Mouse (Mus musculus): ENCODE results near the gene Tmem59l. TPM values are rescaled to one million over a fixed set of nuclear protein-coding genes. Genes with fewer than 3 reads are reported as not detected.

Gene Tmem59l
- polyA plus RNA-seq, 1 experiment from 2014 or later = 2.4 TPM

DNA sequence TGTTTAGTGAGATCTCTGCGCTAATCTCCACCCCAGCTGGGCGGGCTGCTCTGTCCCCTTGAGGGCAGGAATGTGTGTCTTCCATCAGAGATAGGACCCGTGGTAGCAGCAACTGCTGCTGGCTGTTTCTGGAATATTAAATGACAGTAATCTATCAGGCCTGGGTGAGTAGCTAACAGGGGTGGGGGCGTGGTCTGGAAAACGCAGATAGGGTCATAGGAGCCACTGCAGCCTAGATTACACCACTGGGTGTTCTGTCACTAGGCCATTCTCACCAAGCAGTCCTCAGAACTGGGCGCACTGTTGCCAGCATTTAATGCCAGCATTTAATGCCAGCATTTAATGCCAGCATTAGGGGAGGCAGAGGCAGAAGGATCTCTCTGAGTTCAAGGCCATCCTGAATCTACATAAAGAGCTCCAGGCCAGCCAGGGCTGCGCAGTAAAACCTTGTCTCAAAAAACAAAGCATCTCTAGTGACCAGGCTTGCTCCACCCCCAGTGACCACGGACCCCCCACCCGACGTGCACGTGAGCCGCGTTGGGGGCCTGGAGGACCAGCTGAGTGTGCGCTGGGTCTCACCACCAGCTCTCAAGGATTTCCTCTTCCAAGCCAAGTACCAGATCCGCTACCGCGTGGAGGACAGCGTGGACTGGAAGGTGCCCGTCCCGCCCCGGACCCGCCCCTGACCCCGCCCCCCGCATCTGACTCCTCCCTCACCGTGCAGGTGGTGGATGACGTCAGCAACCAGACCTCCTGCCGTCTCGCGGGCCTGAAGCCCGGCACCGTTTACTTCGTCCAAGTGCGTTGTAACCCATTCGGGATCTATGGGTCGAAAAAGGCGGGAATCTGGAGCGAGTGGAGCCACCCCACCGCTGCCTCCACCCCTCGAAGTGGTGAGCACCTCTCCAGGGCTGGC, 13.5 kb upstream of the Tmem59l start:
- H3K27me3 ChIP-seq (replicated peaks; ENCODE audit: control insufficient read depth, insufficient read depth, low read length) = peaks cover 56% of the 10 kb centered on the region
- no peaks in the 10 kb centered on the region; the same call in 1 of the 2 replicates for H3K4me1 ChIP-seq (replicated peaks; ENCODE audit: control insufficient read depth, insufficient read depth, low read length)
- 8% methylated on average over 39 of the region's 39 CpGs for WGBS
- no peak for TF ChIP-seq CTCF (IDR thresholded peaks at IDR 0.05; ENCODE audit: low read depth)
- H3K9me3 ChIP-seq (ENCODE audit: control insufficient read depth) = no peaks in the 10 kb centered on the region
- no peak overlapping the region for H3K9ac ChIP-seq (ENCODE audit: low read depth, low read length)
- no peak overlapping the region for H3K27ac ChIP-seq (ENCODE audit: low read depth, low read length)
- 0 out of 2 replicates have a peak, but pooled peaks cover 11% of the 10 kb centered on the region for H3K36me3 ChIP-seq (ENCODE audit: control insufficient read depth, insufficient read depth)
- H3K4me3 ChIP-seq (ENCODE audit: low read depth, low read length) = no peak overlapping the region
- no peak for ATAC-seq
- peak overlapping the region; percentile 50 for H3K4me2 ChIP-seq (replicated peaks; ENCODE audit: low read depth)

- no peaks in the 10 kb centered on the region for H3K9me3 ChIP-seq (ENCODE audit: control insufficient read depth)
- ATAC-seq = no peak
- H3K27ac ChIP-seq (ENCODE audit: low read depth, low read length) = no peak overlapping the region
- H3K27me3 ChIP-seq (replicated peaks; ENCODE audit: control insufficient read depth, insufficient read depth, low read length) = peaks cover 92% of the 10 kb centered on the region
- TF ChIP-seq CTCF (IDR thresholded peaks at IDR 0.05; ENCODE audit: low read depth) = no peak
- no peak overlapping the region for H3K9ac ChIP-seq (ENCODE audit: low read depth, low read length)
- H3K4me2 ChIP-seq (replicated peaks; ENCODE audit: low read depth) = no peak overlapping the region
- WGBS = 13% methylated on average over 11 of the region's 12 CpGs
- no peaks in the 10 kb centered on the region for H3K36me3 ChIP-seq (ENCODE audit: control insufficient read depth, insufficient read depth)
- H3K4me3 ChIP-seq (ENCODE audit: low read depth, low read length) = no peak overlapping the region
- H3K4me1 ChIP-seq (replicated peaks; ENCODE audit: control insufficient read depth, insufficient read depth, low read length) = no peaks in the 10 kb centered on the region
Measured at GRCm38 (mm10) chr8:70495771-70496062, 8.6 kb upstream of the Tmem59l start.

GRCm38 (mm10) chr8:70495001-70495770, 8.0 kb upstream of the Tmem59l start:
- no peak overlapping the region for H3K9ac ChIP-seq (ENCODE audit: low read depth, low read length)
- peaks cover 94% of the 10 kb centered on the region for H3K27me3 ChIP-seq (replicated peaks; ENCODE audit: control insufficient read depth, insufficient read depth, low read length)
- no peak for ATAC-seq
- H3K4me2 ChIP-seq (replicated peaks; ENCODE audit: low read depth) = no peak overlapping the region
- no peaks in the 10 kb centered on the region for H3K36me3 ChIP-seq (ENCODE audit: control insufficient read depth, insufficient read depth)
- WGBS = 8% methylated on average over 19 of the region's 21 CpGs
- H3K9me3 ChIP-seq (ENCODE audit: control insufficient read depth) = no peaks in the 10 kb centered on the region
- TF ChIP-seq CTCF (IDR thresholded peaks at IDR 0.05; ENCODE audit: low read depth) = no peak
- H3K27ac ChIP-seq (ENCODE audit: low read depth, low read length) = no peak overlapping the region
- no peaks in the 10 kb centered on the region for H3K4me1 ChIP-seq (replicated peaks; ENCODE audit: control insufficient read depth, insufficient read depth, low read length)
- no peak overlapping the region for H3K4me3 ChIP-seq (ENCODE audit: low read depth, low read length)

GRCm38 (mm10) chr8:70494416-70494945, 7.3 kb upstream of the Tmem59l start:
- H3K4me2 ChIP-seq (replicated peaks; ENCODE audit: low read depth) = no peak overlapping the region

GRCm38 (mm10) chr8:70493692-70494415, 6.7 kb upstream of the Tmem59l start:
- TF ChIP-seq CTCF (IDR thresholded peaks at IDR 0.05; ENCODE audit: low read depth) = no peak
- Histone ChIP-seq H3K27me3 (replicated peaks; ENCODE audit: control insufficient read depth, insufficient read depth, low read length) (peaks cover 95% of the 10 kb centered on the region), H3K4me3 (ENCODE audit: low read depth, low read length) (peak overlapping the region; percentile 42), H3K36me3 (ENCODE audit: control insufficient read depth, insufficient read depth) (no peaks in the 10 kb centered on the region), H3K9ac (ENCODE audit: low read depth, low read length) (no peak overlapping the region), H3K4me1 (replicated peaks; ENCODE audit: control insufficient read depth, insufficient read depth, low read length) (peaks cover 6% of the 10 kb centered on the region; the same call in 1 of the 2 replicates), H3K27ac (ENCODE audit: low read depth, low read length) (no peak overlapping the region), H3K4me2 (replicated peaks; ENCODE audit: low read depth) (peak overlapping the region; percentile 71; the same call in 1 of the 2 replicates), H3K9me3 (ENCODE audit: control insufficient read depth) (no peaks in the 10 kb centered on the region)
- ATAC-seq = no peak
- under 1% methylated on average over 46 of the region's 47 CpGs for WGBS

More at GRCm38 (mm10) chr8:70494416-70494945, 7.3 kb upstream of the Tmem59l start:
- WGBS = 4% methylated on average over 28 of the region's 28 CpGs
- Histone ChIP-seq H3K9me3 (ENCODE audit: control insufficient read depth) (no peaks in the 10 kb centered on the region), H3K27ac (ENCODE audit: low read depth, low read length) (no peak overlapping the region), H3K9ac (ENCODE audit: low read depth, low read length) (no peak overlapping the region), H3K4me1 (replicated peaks; ENCODE audit: control insufficient read depth, insufficient read depth, low read length) (peaks cover 1% of the 10 kb centered on the region; the same call in 1 of the 2 replicates), H3K36me3 (ENCODE audit: control insufficient read depth, insufficient read depth) (no peaks in the 10 kb centered on the region), H3K27me3 (replicated peaks; ENCODE audit: control insufficient read depth, insufficient read depth, low read length) (peaks cover 95% of the 10 kb centered on the region), H3K4me3 (ENCODE audit: low read depth, low read length) (no peak overlapping the region)
- no peak for ATAC-seq
- no peak for TF ChIP-seq CTCF (IDR thresholded peaks at IDR 0.05; ENCODE audit: low read depth)
